Mouse (Mus musculus) kidney, adult 11 months (tissue): ENCODE data around the gene Bcl9.

ENCODE experiments used
- DNase-seq: peaks from one replicate; pipeline ENCODE4 v3.0.0; 2022

Bcl9 gene

DNA sequence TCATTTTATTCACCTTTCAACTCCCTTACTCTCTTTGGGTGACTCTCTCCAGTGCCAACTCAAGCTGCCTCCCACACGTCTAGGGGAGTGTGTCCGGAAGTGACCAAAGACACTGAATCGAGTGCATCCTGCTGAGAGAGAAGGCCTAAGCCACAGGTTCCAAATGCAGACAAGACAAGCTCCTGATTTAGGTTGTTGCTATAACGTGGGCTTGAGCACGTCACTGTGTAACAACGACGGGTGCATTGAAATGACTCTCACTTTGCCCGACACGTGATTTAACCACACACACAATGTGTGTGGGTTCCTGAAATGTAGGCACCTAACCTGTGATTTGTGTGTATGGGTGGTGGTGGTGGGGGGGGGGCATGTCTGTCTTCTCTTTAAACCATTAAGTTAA lies 3.4 kb downstream of the Bcl9 start:
- DNase-seq = no peak

DNA sequence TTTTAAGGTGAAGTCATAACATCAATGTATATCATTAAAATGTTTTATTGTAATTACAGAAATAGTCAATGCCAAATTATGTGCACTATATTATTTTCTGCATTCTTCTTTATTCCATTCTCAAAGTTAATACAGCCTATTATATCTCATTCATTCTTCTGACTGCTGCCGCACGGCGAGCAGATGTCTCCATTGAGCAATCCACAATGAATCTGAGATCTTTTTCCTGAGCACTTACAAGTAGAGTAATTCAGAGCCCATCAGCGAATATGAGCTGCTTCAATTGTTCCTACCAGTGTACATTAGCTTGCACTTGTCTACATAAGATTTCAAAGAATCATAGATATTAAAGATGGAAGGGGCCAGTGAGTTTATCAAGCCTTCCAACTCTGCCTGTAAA lies 12.8 kb downstream of the Bcl9 start:
- DNase-seq = no peak

DNA sequence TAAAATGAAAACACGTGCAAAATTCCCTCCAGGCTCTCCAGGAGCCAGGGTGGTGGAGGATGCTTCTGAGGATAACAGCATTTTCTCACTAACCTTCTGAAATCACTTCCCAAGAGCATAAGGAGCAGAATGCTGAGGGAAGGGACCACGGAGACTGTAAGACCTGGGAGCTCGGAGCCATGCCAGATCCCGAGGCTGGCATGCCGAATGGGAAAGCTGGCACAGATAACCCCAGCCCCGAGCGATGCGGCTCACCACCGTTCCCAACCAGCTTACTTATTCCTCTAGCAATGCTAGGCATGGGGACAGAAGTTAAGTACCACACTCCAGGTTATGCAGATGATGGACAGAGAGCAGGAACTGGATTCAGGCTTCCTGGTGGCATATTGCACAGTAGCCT lies 13.7 kb downstream of the Bcl9 start:
- DNase-seq = no peak

DNA sequence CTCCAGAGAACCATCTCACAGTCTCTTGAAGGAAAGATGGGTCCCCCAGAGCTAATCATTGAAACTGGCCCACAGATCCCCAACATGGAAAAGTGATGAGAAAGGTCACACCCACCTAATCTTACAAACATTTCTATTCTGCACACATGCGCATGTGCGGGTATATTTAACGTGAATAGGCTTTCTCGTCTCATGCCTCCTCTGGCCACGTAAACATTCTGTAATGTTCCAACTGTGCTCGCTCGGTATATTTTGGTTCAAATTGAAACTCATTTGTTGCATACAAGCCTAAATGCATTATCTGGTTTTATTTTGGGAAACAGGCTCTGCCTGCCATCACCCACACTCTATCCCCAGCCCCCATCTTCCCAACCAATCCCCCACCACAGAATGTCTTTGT lies 16.3 kb downstream of the Bcl9 start:
- no peak for DNase-seq

DNA sequence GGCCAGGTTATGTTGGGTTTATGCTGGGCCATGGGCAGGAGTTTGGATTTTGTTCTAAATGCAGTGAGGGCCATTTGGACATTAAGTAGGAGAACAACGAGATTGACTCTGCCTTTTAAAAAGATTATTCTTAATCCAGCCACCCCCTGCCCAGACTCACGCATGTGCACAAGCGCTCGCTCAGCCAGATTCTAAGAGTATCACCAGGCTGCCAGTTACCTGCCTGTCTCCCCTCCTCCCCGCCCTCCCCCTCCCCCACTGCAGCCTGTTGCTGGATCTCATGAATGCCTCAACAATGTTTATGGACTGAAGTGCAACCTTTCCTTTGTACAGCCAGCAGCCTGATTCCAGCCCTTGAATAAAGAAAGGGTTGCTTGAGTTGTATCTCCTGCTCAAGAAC lies 22.0 kb downstream of the Bcl9 start:
- DNase-seq = no peak

DNA sequence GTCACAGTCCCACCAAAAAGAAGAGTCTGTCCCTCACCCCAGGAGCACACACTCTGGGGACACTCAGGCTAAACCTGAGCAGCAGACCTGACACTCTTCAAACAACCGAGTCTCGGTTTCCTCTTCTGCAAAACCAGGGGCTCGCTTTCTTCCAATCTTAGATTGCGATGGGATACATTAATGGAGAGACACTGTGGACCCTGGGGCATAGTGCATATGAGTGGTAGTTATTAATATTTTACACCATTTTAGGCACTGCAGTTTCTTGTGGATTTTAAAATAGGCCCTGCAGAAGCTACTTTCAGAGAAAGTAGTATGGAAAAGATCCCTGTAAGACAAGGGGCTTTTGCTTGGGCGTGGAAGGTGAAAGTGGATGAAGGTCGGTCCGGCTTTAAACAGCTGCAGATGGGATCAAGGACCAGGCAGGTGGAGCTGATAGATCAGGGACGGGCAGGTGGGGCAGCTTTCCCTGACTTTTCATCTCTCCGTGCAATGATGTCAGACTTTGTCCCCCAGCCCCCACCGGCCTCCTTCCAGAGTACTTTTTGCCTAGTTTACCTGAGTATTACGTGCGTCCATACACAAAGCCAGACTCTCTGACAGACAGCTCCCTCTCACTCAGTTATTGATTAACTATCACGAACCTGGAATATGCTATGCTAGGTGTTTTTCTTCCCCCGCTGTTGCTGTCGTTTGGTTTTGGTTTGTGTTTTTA lies 23.0 kb downstream of the Bcl9 start:
- peak; percentile 65 for DNase-seq

DNA sequence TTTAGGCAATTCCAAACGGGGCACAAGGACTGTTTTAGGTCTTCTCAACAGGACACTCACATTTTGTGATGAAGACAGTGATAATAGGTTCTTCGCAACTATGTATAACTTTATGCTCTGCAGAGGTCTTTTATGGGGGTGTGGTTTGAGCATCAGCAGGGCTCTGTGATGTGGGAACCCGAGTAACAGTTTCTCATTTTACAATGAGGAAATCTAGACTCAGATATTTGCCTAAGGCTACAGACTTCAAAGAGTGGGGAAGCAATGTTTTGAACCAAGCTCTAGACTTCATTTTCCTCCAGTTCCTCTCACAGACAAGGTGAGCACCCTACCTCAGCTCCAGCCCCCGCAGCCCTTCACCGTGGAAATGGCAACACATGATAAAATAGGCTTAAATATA lies 23.8 kb downstream of the Bcl9 start:
- no peak for DNase-seq

DNA sequence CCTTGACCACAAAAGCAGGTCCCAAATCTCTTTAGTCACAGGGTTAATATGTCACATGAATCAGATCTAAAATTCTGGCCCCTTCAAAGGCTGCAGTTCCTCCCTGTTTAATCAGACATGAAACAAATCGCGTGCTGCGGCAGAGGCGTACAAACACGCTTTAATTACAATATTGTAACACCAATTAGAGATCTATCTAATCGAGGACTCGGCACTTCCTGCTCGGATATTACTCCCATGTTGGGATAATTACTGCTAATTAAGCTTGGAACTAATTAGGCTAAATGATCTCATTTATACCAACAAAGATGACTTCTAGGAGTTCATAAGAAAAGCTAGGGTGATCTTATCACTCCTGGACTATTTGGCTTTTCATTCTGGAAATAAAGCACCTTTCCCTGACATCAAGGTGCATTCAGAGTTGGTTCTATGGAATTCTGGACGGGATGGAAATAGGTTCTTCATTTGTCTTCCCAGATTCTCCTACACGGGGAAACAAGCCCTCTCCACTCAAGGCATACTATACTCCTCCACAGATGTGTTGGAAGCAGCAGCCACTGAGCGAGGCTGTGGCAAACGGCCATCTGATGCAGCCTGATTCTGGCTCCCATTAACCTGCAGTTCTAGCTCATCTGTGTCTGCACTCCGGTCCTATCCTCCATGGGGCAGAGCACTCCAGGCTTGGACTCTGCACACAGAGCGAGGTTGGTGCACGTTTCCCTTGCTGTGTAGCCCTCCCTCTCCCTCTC lies 31.9 kb downstream of the Bcl9 start:
- DNase-seq = no peak

DNA sequence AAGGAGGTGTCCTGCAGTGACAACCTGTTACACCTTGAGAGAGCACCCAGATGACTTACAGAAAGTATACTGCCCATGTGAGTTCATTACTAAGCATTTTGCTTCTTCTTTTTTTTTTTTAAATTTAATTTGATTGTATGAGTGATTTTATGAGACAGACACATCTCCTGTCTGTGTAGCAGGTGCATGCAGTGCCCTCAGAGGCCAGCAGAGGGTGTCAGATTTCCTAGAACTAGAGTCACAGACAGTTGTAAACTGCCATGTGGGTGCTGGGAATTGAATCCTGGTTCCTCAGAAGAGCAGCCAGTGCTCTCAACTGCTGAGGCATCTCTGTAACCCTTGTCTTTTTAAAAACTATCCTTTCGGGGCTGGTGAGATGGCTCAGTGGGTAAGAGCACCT lies 35.5 kb downstream of the Bcl9 start:
- no peak for DNase-seq

DNA sequence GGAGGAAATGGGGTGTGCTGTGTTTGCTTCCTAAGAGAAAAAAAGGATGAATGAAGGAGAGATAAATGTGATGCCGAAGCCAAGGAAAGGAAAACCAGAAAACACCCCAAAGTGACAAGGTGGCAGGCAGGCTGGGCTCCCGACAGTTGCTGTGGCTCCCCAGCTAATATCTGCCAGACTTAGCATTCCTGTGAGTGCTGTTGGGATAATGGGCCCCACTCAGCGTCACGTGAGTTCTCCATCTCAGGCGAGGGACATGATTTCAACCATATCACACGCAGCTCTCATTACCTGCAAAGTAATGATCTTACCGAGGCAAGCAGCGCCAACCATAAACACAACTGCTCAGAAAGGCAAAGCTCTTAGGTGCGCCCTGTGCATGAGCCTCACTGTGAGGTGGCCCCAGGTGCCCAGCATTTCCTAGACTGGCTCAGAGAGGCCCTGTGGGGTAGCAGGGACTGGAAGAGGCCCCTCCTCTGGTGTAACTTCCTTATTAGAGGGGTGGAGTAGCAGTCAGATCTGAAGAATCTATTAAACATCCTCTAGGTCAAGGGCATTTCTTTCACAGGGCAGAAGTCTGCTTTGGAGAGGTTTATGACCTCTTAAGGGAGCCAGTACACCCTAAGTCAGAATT lies 41.9 kb downstream of the Bcl9 start:
- no peak for DNase-seq

DNA sequence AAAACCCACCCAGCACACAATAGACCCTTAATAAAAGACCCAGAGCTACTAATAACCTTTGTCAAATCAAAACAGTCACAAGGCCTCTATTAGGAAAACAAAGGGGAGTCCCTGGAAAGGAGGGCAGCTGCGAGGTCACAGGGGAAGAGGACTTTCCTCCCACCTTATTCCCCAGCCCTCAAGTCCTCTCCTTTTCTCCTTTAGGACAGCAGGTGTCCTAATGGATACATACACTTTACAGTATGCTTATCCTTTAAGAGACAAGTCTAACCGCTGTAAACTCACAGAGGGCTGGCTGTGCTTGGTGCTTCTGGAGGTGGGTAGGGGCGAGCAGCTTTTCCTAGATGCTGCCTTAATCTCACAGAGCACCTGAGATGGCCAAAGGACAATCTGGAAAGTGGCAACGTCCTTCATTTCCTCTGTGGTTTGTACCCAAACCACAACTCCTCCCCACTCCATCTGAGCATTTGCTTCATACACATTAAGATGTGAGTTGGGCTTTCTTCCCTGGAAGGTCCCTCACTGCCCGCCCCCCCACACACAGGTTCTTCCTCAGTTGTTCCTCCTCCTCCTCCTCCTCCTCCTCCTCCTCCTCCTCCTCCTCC lies 42.8 kb downstream of the Bcl9 start:
- no peak for DNase-seq

DNA sequence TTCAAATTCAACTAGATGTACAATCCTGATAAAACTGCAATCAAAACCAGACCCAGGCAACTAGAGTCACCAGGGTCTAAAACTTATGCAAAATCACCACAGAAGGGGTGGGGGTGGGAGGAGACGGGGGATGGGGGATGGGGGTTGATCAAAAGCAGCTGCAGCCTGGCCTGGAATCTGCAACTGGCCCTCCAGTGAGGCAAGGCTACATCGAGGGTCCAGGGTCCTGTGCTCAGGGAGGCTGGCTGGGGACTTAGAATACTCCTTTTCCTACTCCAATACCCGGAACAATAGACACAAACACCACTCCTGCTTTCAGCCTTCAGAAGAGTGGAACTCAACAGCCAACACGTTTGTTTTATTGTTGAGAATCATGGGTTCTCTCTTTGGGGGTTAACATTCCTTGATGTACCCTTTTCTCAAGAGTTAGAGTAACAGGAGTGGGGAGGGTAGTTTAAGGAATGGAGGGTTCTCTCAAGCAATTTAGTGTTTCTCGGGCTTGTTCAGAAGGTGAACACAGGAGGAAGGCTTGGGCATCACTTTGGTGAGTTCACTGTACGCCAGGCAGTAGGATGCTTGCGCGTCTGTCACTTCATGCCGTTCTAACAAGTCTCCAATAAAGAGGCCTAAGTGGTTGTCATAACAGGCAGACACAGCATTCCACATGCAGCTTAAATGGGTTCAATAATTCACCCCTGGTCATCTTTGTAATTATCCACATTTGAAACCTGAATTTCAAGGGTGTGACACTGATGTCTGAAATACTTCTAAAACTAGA lies 43.7 kb downstream of the Bcl9 start:
- DNase-seq = no peak

DNA sequence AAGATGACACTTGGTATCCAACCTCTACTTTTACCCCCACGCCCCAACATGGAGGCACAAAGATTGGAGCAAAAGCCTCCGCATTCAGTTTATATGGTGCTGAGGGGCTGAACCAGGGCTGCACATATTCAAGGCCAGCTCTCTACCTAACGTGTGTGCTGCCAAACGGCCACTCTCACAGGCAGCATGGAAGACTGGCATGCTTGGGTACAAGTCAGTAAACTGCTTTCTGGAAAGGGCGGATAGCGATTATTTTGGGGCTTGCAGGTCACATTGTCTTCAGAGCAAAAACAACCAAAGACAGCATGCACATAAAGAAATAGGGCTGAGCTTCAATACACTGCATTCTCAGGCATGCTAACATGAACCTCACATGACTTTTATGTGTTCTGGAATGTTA lies 44.8 kb downstream of the Bcl9 start:
- DNase-seq = no peak

DNA sequence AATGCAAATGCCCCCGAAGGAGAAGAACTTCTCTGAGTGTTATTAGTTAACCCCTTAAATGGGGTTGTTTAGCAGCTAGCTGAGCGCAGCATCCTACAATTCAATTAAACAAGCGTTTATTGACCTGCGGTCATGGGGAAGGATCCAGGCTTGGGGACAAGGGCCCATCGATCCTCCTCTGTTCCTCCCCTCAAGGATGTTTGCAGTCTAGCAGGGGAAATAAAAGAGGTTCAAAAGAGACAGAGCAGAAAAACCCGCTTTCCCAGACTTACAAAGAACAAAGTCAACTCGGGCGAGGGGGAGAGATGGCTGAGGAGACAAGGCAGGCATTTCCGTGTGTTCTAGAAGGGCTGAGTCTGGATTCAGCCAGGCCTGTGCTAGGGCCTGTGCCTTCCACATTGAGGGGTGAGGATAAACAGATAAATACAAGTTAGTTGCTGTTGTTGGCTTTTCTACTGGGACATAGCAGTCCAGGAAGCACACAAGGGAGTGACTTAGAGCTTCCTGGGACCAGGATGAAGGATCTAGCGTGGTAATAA lies 55.0 kb downstream of the Bcl9 start:
- no peak for DNase-seq

DNA sequence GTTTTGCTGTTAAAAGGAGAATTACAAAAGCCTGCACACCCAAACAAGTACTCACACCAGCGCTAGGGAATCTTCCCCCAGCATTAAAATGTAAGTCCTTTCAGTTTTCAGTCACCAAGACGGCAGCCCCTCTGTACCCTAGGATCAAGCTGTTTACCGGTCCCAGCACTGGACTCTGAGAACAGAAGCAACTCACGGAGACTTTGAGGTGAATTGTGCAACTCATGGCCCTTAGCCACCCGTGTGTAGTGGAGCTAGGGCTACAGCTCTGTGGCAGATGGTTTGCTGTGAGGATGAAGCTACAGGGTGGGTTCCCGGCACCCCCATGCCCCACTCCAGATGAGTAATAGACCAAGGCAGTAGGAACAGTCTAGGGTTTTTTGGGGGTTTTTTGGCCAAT lies 55.9 kb downstream of the Bcl9 start:
- no peak for DNase-seq

DNA sequence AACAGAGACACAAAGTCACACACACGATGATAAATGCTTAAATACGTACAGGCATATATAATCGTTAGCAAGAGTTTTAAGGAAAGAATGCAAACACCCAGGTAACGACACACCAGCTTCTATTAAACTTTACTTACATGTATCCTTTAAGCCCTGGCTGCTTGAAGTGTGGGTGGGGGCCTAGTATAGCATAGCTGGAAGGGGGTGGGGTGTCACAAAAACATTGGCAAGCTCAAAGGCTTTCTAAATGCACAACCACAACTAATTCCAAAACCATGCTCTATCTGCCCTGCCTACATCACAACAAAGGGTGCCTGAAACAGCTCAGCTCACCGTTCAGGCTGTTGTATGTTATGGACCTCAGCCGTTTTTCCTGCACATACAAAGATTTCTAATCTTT lies 57.9 kb downstream of the Bcl9 start:
- DNase-seq = no peak

DNA sequence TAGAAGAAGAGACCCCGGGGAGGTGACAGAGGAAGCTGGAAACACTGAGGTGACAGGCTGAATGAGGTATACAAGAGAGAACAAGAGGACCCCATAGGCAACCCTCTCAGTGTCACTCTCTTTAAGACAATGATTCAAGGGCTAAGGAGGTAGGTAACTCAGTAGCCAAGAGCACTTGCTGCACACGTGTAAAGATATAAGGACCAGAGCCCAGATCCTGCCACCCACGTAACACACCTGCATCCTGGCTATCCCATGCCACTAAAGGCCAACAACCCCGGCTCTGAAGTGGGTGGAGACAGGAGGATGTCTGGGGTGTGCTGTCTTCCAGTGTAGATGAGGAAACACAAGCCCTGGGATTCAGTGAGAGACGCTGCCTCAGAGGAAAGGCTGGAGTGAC lies 58.4 kb downstream of the Bcl9 start:
- no peak for DNase-seq

DNA sequence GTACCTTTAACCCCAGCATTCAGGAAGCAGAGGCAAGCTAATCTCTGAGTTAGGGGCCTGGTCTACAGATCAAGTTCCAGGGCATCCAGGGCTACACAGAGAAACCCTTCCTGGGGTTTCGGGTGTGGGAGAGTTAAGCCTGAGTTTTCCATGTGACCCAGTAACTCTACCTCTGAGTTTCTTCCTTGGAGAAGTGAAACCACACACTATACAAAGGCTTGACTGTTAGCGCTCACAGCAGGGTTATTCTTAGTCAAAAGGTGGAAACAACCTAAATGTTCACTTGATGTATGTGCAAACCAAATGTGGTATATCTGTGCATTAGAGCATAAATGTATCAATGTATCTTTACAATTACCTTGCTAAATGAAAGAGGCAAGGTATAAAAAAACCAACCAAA lies 59.2 kb downstream of the Bcl9 start:
- no peak for DNase-seq

DNA sequence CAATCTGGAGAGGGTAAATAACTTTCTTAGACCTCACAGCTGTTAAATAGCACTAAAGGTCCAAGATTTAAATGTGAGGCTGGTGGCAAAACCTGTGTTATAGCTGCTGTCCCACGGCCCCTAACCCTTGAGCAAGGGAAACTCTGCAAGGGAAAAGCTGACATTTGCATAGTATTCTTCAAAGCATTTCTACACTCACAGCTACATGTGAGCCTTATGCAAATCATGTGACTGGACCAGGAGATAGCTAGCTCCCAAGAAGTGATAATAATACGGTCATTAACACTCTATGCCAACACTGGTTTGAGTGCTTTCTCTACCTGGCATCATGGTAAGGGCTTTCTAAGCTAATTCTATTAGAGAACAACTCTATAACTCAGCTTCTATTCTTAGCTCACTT lies 60.3 kb downstream of the Bcl9 start:
- no peak for DNase-seq

DNA sequence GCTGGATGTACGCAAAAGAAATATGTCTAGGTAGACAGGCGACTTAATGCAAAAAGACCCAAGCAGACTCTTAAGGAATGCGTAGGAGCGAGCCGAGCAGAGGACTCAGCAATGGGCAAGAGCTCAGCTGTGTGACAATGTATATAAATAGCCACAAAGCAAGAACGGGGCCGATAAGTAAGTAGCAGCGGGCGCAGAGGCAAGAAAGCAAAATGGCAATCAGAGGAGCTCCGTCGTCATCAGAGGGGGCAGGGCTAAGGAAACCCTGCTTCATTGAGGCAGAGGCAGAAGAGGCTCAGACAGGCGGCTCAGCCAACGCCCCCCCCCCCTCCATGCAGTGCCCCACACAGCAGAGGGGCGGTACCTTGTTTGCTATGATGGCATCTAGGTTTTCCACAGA lies 62.9 kb downstream of the Bcl9 start:
- DNase-seq = no peak

DNA sequence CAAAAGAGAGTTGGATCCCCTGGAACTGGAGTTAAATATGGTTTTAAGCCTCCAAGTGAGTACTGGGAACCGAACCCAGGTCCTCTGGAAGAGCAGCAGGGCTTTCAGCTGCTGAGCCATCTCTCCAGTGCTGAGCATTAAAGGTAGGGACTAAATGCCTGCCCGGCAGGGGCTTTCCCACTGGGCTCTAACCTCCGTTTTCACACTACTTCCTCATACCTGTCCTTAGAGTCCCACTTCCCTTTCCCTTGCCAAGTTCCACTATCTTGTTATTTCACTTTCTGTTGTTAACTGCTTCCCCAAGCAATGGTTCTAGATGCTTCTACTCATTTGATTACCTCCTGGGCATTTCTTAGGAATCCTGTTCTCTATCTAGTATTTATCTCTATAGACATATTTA lies 65.4 kb downstream of the Bcl9 start:
- DNase-seq = no peak

DNA sequence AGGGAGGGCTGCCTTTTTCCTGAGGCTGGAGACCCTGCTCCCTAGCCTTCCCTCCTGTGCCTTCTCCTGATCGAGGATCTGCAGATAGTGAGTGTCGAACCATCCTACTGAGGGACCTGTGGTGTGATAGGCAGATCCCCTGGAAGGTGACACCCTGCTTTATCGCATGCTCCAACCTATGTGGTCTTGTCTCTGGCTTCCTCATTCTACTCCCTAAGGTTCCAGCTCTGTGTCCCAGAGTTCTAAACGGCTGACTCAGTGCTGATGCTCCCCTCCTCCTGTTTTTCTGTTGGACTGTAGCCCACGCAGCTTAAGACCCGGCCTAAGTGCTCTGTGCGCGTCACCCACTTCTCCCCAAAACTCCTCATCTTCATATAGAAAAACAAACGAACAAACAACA lies 65.9 kb downstream of the Bcl9 start:
- no peak for DNase-seq
